Mouse (Mus musculus) embryo, embryonic 9.5 days (tissue): Measurements from ENCODE around the gene Epha4.

Experiments used
- DNase-seq: peaks from one replicate; pipeline ENCODE4 v3.0.0-alpha.2; 2017; ENCODE audit errors: extremely low spot score

Gene Epha4

DNA sequence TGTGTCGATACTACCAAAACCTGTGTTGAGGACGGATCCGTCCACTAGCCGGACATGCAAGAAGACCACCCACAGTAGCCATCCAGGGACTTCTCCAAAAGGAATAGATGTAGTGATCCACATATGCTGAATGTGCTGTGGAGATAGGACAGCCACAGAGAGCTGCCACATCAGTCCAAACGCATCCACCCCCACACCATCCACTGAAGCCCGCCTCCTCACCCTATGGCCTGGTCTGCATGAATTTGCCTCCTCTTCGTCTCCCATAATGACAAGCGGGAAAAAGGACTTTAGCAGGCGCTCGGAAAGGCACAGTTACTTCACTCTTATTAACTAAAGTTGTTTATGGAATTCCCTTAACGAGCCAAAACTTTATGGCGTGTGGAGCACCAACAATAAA, 68.5 kb downstream of the Epha4 start:
- DNase-seq: no peak

DNA sequence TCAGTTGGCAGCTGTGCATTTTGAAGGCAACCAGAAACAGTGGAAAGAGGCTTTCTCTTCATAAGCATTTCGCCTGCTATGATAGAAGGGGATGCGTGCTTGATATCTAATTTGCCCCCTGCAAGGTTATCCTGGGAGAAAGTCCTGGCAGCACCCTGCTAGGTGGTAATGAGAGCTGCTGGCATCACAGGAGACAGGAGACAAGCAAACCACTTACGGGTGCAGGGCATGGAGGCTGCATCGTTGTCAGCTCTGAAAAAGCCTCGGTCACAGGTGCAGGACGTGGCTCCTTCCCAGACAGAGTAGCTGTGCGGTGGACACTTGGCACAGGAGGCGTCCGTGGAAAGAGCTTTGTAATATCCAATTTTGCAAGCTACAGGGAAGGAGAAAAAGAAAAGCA, 70.2 kb downstream of the Epha4 start:
- DNase-seq: no peak

DNA sequence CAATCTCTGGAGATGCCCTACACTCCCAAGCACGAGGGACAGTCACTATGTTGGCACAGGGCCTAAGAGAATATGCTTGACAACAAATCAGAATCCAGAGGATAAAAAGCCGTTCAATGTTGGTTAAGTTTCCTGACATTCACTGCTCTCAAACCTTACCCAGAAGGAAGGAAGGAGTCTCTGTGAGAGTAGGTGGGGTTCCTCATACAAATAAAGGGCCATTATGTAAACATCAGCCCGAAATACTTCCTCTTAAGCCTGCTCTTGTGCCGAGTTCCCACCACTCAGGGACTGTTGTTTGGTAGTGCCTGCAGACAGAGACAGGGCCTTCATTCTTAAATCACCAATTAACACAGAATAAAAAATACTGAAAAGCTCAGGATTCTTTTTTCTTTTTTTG, 72.9 kb downstream of the Epha4 start:
- DNase-seq: no peak

DNA sequence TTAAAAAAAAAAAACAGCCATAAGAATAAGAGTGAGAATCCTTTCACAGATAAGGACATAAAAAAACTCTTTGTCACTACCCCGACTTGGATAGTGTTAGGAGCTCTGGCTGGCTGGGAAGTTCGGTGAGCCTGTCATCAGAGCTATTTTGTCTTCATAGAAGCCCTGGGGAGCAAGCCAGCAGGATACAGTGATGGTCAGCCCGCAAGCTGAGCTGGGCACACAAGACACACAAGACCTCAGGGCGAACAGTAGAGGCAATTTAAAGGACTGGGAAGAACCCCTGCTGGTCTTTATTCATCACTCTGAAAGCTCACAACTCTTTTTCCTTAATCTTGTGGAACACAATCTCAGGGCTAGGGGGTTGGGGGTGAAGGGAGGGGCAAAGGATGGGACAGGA, 73.5 kb downstream of the Epha4 start:
- DNase-seq: no peak

DNA sequence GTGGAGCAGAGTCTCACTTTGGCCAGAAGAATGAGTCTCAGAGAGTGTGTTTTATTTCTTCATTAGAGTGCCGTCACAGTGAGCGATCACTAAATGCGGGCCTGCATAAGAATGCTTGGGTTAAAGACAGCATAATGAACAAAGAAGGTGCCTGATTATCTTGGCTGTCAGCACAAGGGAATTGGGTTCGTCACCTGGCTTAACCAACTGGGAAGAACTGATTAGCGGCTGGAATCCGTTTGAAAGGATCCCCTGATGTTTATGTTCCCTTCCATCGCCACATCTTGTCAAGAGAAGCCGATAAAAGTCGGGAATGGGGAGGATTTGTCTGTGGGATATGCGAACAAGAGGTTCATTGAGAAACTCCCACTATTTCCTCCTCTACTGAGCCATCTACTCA, 74.4 kb downstream of the Epha4 start:
- peak; percentile 25 for DNase-seq

DNA sequence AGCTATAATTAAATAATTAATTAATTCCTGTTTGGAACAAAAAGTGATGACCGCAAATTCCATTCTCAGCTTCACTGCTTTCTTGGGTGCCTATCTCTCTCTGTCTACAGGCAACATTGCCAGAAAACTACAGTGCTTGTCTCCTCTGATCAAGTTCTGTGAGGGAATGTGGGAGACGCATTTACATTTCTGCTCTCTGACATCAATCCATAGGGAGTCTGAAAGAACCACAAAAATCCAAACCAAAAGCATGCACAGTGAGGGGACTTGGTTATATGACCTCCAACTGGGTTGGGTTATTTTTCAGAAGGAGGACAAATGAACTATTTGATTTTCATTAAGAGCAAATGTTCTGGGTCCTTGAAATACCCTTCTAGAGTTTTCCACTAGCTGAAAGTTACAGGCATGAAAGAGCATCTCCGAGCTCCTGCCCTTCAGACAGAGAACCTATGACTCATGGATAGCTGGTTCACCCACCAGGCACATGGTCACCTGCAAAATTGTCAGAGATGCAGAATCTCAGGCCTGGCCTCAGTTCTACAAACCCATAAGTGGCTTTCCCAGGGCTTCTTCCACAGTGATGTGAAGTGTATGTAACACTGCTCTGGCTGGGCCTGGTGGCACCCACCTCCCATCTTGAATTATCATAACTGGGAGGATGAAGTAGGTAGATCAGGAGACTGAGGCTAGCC, 75.4 kb downstream of the Epha4 start:
- DNase-seq: no peak

DNA sequence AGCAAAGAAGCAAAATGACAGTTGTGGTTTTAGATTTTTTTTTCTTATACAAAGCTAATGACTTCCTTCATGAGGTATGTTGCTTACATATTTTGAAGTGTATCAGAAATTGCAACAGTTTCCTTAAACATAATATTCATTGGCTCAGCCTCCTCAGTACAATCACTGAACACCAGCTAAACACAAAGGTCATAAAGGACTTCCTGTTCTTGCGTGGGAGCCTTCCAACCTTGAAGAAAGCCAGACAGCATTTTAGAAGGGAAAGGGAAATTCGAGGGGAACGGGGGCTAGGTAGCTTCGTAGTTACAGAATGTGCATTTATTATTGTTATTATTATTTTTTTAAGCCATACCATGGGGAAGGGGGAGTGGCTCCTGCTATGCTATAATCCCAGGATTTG, 76.2 kb downstream of the Epha4 start:
- DNase-seq: no peak

DNA sequence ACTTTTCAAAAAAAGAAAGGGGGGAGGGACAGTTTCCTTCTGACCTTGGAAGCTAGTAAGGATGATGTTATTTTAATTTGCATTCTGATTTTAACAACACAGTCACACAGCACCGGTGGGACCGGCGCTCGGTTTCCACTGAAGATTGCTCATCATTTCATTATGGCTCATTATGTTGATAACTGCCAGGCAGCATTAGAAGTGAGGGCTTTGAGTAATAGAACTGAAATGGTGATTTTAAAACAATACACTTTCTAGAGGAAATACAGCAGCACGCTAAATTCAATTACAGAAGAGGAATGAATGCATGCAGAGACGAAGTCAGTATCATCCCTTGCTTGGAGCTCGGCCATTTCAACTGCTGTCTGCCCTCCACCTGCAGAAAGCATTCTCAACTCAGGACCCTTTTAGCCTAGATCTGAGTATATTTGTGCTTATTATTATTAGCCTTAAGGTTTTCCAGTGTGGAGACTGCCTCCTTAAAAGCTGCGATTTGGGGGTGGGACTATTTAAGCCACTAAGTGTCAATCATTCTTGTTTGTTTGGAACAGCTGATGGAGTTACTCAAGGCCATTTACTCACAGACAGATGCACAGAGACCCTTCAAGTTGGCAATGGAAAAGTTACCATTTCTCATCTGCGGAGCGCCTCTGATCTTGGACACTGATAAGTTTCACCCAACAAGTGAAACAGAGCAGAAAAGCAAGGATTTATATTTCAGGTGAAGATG, 76.8 kb downstream of the Epha4 start:
- no peak for DNase-seq

DNA sequence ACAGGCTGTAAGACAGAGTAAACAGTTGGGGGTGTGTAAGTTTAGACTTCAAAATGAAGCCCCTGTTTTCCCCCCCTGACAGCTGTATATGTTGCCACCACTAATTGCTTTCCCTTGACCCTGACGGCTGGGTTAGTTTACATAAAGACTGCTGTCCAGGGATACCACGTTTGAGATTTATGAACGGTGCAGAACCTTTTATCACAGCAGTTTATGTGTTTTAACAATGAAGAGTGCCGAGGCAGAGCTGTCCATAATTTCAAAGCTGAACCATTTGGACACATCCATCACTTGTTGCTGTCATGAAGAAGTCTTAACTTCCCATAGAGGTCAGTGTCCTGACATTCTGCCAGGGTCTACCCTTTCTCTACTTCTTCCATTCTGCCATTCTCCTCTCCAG, 79.8 kb downstream of the Epha4 start:
- peak; percentile 50 for DNase-seq

DNA sequence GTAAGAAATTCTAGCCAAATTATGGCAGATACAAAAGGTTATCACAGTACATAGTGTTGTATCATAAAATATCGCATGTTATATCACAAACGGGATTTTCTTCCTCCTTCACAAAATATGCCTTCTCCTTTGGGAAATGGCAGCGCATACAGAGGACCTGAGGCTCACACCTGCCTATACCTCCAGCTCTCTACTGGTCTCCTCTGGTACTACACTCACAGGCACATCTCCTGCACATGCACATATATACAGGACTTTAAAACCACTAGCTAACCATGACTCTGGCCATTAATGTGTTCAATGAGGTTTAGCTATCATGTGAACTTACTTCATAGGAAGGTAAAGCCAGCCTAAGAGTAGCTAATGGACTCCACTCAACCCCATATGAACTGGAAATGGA, 81.7 kb downstream of the Epha4 start:
- no peak for DNase-seq

DNA sequence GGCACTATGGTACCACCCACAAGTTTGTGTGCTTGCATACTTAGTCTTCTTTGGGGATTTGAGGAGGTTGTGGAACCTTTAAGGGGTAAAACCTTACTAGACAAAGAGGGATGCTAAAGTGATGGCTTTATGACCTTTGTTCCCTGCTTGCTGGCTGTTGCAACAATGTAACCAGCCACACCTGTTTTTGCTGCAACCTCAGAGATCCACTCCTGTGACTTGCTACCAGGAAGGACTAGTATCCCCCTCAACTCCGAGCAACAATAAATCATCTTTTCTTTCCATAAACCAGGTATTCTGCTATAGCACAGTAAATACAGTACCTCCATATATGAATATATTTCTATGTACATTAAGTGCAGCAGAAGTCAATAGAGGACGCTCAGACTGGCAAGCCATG, 82.4 kb downstream of the Epha4 start:
- no peak for DNase-seq

DNA sequence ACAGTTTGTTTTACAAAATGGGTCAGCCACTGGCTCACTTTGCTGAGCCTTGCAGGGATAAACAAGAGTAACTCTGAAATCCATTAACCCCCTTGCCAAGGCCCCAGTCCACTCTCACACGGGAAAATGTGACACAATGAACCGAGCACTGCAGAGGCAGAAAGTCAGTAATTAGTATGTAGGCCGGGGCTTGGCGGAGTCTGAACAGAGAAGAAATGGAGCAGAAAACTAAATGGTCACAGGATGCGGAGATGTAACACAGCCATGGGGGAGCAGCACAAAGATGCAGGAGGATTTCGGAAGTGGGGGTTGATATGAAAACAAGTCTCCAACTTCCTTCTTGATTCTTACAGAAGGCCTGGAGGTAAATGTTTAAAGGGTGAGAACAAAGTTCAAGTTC, 85.7 kb downstream of the Epha4 start:
- no peak for DNase-seq

DNA sequence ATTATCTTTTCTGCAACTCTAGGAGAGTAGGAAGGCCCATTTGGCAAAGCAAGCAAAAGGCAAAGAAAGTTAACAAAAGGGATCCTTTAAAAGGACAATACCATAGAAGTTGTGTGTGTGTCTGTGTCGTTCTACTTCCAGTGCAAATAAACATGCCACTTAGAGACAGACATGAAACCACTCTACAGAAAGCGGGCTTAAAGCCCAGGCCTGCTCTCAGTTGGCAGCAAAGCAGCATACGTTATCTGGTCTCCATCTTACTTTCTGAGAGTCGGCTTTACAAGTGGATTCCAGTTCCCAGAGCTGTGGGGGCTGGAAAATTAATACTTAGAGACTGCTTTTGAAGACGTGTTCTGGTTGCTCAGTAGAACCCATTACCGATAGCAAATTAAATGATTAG, 87.9 kb downstream of the Epha4 start:
- no peak for DNase-seq

DNA sequence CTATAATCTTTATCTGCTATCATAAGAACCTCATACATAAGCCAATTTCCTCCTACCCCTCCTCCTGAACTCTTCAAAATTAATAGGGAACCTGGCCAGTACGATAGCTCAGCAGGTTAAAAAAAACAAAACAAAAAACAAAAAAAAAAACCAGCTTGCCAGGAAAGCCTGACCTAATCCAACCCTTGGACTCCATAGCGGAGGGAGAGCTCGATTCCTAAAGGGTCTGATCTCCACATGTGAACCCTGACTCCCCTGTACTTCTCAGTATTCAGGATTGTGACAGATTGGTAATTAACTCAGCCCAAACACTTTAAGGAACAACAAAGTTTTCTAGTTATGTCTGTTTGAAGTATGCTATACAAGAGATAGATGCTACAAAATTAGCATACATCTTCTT, 89.7 kb downstream of the Epha4 start:
- DNase-seq: no peak

DNA sequence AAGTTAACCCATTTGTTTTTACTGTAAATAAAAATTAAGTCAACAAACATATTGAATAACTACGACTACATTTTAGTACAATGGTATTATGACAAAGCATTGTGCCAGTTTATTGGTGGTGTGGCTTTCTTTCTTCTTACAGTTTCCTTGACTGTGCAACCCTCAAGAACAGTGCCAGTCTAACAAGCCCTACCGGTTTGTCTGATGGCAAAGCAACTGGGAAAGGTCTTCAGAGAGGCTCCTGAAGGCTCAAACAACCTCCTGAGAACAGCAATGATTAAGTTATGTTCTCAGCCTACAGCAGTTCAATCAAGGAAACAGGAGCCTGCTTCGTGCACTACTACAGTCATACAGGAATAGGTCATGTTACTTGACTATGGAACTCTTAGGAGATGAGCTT, 93.8 kb downstream of the Epha4 start:
- DNase-seq: no peak

DNA sequence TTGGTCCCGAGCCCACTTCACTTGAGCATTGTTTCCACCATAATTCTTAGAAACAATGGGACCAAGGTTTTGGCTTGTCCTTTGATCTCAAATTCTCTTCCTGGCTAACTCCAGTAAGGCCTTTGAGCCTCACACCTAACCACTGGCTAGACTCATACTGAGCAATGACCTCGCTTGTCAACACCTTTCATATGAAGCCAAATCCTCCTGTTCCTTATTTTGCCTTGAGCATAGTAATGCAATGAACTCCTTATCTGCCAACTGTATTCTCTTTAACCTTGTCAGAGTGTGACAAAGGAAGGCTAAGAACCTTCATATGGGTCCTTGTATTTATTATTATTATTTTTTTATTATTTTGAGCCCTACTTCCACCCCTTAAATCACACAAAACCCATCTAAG, 94.5 kb downstream of the Epha4 start:
- no peak for DNase-seq

DNA sequence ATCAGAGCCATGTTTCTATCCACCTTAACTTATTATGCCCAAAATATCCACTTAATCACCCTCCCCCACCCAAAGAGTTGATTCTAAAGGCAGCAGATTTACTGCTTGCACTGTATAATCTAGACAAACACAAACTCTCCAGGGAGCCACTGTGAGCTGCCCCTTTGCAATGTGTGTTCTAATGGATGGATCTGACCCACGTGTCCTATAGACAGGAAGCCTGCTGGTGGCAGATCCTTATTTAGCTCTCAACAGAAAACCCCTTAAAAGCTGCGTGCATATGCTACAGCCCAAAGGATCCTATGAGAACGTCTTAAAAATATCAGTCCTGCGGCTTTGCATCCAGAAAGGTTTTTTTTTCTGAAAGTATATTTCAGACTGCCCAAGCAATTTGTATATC, 98.0 kb downstream of the Epha4 start:
- DNase-seq: no peak

DNA sequence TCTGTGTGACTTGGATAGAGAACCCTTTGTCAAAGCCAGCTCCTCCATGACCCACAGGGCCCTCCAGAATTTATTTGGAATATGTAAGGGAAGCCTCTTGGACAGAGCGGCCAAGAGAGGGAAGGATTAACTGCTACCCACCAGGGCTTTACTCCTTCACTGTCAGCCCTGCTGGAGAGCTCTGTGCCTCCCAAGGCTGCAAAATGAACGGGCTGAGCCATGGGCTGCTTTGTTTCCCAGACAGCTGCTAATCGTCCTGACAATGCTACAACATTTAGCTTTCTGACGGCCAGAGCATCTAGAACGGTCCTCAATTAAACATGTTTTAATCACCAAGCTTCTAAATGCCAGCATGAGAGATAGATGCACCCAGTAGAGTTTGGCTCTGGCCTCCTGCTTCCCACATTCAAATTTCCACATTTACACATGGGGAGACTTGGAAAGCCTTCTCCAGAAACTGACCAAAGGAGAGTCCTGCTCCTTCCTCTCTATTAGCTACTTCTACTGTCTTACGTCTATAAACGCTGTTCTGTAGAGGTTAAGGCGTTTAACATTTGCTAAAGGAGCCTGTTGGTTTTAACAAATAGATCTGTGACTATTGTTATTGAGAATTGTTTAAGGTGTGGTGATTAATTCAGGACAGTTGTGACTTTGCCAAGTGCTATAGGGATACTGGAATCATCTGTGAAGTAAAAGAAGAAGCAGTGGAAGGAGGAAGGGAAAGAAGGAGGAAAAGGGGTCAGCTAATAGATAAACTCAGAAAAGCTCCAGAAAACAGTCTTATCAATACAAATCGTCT, 101.8 kb downstream of the Epha4 start:
- DNase-seq: no peak

DNA sequence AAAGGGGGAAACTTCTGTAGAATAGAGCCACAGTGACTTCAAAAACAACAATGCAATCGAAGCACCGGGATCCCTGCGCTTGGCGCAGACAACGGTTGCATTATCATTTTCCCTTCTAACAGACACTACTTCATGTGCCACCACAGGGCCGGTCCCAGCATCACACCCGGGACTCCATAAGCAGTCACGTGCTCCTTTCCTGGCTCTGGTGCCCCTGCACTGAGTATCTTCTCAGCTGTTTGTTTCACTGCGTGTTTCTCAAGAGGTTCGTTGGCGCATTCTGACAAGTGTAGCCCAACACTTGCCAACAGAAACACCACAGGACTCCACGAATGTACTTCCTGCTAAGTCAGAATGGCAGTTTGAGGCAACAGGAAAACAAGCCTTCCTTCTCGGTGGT, 102.6 kb downstream of the Epha4 start:
- DNase-seq: no peak

DNA sequence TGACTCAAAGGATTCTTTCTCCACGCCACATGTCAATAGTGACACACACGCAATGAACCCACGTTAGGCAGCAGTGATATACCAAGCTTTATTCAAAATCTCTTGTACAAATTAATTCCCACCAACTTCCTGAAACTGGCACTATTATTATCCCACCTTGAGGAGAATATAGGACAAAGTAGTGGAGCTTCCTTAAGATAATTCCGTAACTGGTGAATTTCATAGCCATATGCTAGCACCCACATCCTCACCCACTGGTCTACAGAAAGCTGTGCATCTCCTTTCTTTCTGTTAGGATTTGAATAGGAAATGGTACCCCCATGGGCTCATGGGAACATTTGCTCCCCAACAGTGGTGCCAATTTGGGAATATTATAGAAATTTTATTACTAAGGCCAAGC, 103.7 kb downstream of the Epha4 start:
- DNase-seq: no peak

DNA sequence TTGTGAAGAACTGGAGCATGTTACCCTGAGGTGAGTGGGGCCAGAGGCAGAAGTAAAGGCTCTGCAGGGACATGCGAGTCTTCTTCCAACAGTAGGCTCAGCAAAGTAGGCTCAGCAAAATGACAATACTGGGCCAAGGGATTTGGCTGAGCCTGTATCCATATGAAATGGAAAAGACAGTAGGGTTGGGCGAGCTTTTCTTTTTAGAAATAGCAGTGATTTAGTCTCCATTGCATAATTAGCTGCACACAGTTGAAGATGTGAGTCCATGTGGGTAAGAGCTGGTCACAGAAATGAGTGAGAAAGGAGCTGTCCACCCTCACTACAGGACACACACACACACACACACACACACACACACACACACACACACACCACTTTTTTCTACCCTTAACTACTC, 104.2 kb downstream of the Epha4 start:
- DNase-seq: no peak

DNA sequence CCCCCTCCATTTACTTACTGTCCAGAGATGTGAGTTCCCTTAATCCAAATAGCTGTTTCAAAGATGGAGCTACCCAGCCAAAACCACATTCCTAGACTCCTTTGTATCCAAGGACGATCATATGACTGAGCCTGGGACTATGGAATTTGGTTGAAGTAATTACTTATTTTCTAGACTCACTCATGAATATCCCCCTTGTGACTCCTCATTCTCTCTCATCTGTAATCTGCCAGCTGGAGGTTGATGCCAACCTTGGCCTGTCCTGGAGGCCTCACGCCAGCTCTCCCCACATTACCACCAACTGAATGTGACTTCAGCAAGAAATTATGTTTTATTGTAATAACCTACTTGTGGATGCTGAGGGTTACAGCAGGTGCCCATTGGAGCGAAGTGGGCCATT, 104.7 kb downstream of the Epha4 start:
- no peak for DNase-seq

DNA sequence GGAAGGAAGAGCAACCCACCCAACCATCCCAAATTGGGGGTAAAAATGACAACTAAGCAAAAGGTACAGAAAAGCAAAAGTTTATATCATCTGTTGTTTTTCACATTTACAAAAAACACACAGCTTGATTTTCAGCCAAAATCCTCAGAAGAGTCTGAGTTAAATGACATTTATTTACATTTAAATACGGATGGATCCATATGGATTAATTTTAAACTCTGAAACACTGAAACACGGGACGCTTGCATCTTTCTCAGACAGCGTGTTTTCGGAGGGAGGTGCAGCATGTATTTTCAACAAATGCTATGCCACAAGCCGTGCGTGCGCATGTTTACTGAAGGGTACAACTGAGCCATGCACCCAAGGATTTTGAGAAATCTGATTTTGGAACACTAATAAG, 105.4 kb downstream of the Epha4 start:
- no peak for DNase-seq
